Mouse (Mus musculus) midbrain, embryonic 13.5 days (tissue): ENCODE measurements around the gene Ltbp1. TPM values are rescaled to one million over a fixed set of nuclear protein-coding genes. Genes with fewer than 3 reads are reported as not detected.

Experiments used
- ATAC-seq: fragments of 200-750 bp; cut with Nextera tagmentation; 2 replicates; pipeline ENCODE4 v1.8.0; 2017; ENCODE audit warnings: mild to moderate bottlenecking, moderate TSS enrichment, moderate library complexity
- H3K27ac ChIP-seq: fragments of 300-500 bp; sonication (generic); 2 replicates; pipeline ENCODE4 v1.5.1; 2015; ENCODE audit warnings: inconsistent platforms, mild to moderate bottlenecking, moderate library complexity
- H3K27me3 ChIP-seq: fragments of 300-500 bp; sonication (generic); 2 replicates; pipeline ENCODE4 v1.6.1; 2015; ENCODE audit warnings: mild to moderate bottlenecking, inconsistent platforms
- H3K36me3 ChIP-seq: fragments of 300-500 bp; sonication (generic); 2 replicates; pipeline ENCODE4 v1.6.1; 2015; ENCODE audit warnings: mild to moderate bottlenecking, inconsistent platforms
- H3K4me1 ChIP-seq: fragments of 300-500 bp; sonication (generic); replicated peaks from 2 replicates; pipeline ENCODE4 v1.6.1; 2015; ENCODE audit warnings: inconsistent platforms
- H3K4me2 ChIP-seq: fragments of 300-500 bp; sonication (generic); replicated peaks from 2 replicates; pipeline ENCODE4 v1.6.1; 2015; ENCODE audit warnings: moderate library complexity, mild to moderate bottlenecking, inconsistent platforms
- H3K4me3 ChIP-seq: fragments of 300-500 bp; sonication (generic); replicated peaks from 2 replicates; pipeline ENCODE4 v1.5.1; 2015; ENCODE audit warnings: mild to moderate bottlenecking, inconsistent platforms
- H3K9ac ChIP-seq: fragments of 300-500 bp; sonication (generic); replicated peaks from 2 replicates; pipeline ENCODE4 v1.6.1; 2015; ENCODE audit warnings: mild to moderate bottlenecking, inconsistent platforms
- H3K9me3 ChIP-seq: fragments of 300-500 bp; sonication (generic); 2 replicates; pipeline ENCODE4 v1.6.1; 2016; ENCODE audit warnings: mild to moderate bottlenecking, inconsistent platforms
- WGBS: fragments of 180-500 bp; shearing (Covaris S2); methylation state at CpG from one replicate; pipeline ENCODE4 v1.1.7; 2015; 5-methylcytosine and 5-hydroxymethylcytosine counted together
- polyA plus RNA-seq: library from polyadenylated mRNA; unstranded; fragments of >200 nt; fragmentation: Nextera tagmentation; extraction: Ambion mirVana; gene quantifications from 2 replicates; pipeline ENCODE4 v1.2.1, GENCODE M21; 2015

Gene Ltbp1
- polyA plus RNA-seq, 1 experiment from 2014 or later, result 2.7 TPM

DNA sequence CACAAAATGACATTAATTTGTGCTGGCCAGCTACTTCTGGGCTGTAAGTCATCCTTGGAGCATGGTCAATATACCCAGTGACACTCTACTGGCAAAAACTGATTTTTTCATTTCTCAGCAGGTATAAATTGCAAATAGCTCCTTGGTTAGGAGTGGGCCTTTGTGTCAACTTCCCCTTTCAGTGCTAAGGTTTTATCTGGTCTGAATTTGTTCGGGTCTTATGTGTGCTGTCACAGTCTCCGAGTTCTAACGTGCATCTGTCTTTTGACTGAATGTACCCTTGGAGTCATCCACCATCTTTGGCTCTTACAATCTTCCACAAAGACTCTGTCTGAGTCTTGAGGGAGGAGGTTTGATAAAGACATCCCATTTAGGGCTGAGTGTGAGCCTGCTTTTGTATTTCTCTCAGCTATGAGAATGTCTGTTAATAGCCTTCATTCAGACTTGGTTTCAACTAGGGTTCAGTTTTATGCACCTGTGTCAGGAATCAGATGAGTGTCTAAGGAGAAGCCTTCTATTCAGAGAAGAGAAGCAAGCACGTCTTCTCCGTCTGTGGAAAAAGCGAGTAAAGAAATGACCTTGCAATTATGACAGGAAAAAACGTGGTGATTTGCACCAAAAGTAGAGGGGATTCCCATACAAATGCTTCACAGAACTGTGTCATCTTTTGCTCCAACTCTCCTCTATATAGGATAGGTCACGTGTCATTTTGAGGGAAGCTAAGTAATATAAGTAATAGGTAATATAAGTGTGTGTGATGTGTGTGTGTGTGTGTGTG, 181.6 kb downstream of the Ltbp1 start:
- Histone ChIP-seq H3K9ac (no peak overlapping the region), H3K9me3 (no peaks in the 10 kb centered on the region), H3K4me1 (no peaks in the 10 kb centered on the region), H3K27ac (no peak overlapping the region), H3K4me2 (no peak overlapping the region), H3K36me3 (no peaks in the 10 kb centered on the region), H3K4me3 (no peak overlapping the region), H3K27me3 (no peaks in the 10 kb centered on the region)
- 88% methylated on average over 8 of the region's 8 CpGs for whole genome bisulfite sequencing
- no peak for ATAC-seq

DNA sequence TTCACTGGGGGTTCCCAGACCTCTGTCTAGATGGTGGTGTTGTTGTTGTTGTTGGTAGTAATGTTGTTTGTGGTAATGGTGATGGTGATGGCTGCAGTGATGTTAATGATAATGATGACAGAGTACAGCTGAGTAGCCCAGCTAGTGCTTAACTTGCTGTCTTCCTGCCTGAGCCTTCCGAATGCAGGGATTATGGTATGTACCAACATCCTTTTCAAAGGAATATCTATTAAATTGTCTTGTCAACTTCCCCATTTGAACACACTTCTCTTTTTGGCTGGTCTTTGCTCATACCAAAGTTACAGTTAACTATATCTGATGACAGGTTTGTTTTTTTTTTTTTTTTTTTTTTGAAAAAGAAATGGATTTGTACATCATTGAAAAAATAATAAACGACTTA, 191.6 kb downstream of the Ltbp1 start:
- Histone ChIP-seq H3K4me1 (no peaks in the 10 kb centered on the region), H3K9ac (no peak overlapping the region), H3K36me3 (no peaks in the 10 kb centered on the region), H3K4me2 (no peak overlapping the region), H3K27ac (no peak overlapping the region), H3K27me3 (no peaks in the 10 kb centered on the region), H3K9me3 (no peaks in the 10 kb centered on the region), H3K4me3 (no peak overlapping the region)
- 83% methylated on average over 2 of the region's 2 CpGs for WGBS
- no peak for ATAC-seq

DNA sequence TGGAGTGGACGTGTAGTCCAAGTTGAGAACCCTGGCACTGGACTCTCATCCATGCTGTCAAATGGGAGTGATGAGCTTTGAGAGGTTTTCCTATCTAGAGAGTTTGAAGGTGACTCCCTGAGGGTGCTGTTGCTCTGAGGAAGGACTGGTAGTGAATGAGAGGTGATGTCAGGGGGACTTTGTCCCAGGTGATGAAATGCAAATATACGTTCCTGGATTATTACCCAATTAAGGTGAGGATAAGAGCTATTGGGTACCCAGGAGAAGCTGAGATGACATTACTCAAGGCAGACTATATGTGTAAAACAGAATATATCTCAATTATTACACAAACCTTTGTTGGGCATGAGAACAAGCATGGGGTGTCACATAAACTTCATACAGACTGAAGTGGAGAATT, 193.4 kb downstream of the Ltbp1 start:
- no peak for ATAC-seq
- H3K36me3 ChIP-seq, result no peaks in the 10 kb centered on the region
- no peaks in the 10 kb centered on the region for H3K4me1 ChIP-seq
- no peak overlapping the region for H3K4me3 ChIP-seq
- no peak overlapping the region for H3K27ac ChIP-seq
- H3K9me3 ChIP-seq, result no peaks in the 10 kb centered on the region
- no peaks in the 10 kb centered on the region for H3K27me3 ChIP-seq
- WGBS, result 90% methylated on average over 2 of the region's 2 CpGs
- no peak overlapping the region for H3K9ac ChIP-seq
- H3K4me2 ChIP-seq, result no peak overlapping the region

DNA sequence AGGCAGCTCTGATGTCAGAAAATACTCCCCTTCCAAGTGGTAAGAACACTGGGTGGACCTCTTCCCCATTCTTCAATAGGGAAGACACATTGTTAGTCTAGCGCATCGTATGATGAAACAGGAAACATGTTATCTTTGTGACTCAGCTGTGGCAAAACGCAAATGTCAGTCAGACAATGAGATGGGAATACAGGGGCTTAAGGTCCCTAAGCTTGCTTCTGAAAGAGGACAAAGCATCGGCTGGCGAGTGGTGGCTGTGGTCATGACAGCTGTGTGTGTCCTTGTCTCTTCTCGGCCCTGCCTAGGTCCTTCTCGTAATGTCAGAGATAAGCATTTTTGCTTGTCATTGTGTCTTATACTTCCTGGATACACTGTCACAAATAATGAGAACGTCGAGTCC, 194.3 kb downstream of the Ltbp1 start:
- Histone ChIP-seq H3K36me3 (no peaks in the 10 kb centered on the region), H3K4me1 (no peaks in the 10 kb centered on the region), H3K4me2 (no peak overlapping the region), H3K4me3 (no peak overlapping the region), H3K27me3 (no peaks in the 10 kb centered on the region), H3K27ac (no peak overlapping the region), H3K9ac (no peak overlapping the region), H3K9me3 (no peaks in the 10 kb centered on the region)
- no peak for ATAC-seq
- 63% methylated on average over 9 of the region's 9 CpGs for WGBS

DNA sequence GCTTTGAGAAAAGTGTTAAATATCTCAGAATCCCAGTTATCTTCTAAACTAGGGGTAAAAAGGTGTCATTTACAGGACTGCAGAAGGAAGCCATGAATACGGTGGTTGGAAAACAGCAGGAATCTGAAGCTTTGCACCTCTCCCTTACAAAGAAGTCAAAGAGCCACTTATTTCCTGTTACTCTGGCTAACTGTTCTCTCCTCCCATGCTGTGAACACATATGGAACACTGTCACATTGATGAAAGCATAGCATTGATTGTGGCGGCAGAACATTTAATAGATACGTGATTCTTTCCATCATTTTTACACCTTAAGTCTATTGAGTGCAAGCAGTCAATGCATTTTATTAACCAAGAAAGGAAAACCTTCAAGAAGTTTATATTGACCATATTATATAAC, 196.9 kb downstream of the Ltbp1 start:
- H3K27me3 ChIP-seq, result no peaks in the 10 kb centered on the region
- no peaks in the 10 kb centered on the region for H3K36me3 ChIP-seq
- no peak for ATAC-seq
- no peak overlapping the region for H3K4me3 ChIP-seq
- no peaks in the 10 kb centered on the region for H3K4me1 ChIP-seq
- H3K27ac ChIP-seq, result no peak overlapping the region
- no peaks in the 10 kb centered on the region for H3K9me3 ChIP-seq
- H3K4me2 ChIP-seq, result no peak overlapping the region
- no peak overlapping the region for H3K9ac ChIP-seq
- WGBS, result 76% methylated on average over 3 of the region's 3 CpGs

DNA sequence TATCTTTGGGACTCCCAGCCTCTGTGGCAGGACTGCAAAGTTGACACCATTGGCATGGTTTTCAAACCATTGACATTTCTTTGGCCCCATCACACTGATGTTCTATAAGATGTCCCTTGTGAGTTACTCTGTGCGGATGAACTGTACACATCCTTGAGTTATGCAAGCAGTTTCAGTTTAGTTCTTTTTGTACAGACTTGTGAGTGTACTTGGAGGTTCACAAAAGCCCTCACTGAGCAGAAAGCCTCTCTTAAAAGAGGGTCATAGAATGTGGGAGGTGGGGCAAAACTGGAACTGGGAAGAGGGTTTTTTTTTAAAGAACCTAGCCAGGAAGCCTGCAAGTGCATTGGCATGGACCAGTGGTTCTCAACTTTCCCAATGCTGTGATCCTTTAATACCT, 198.7 kb downstream of the Ltbp1 start:
- ATAC-seq, result no peak
- WGBS, result 91% methylated on average over 1 of the region's 1 CpGs
- no peaks in the 10 kb centered on the region for H3K27me3 ChIP-seq
- no peak overlapping the region for H3K4me3 ChIP-seq
- H3K27ac ChIP-seq, result no peak overlapping the region
- no peaks in the 10 kb centered on the region for H3K9me3 ChIP-seq
- H3K9ac ChIP-seq, result no peak overlapping the region
- no peak overlapping the region for H3K4me2 ChIP-seq
- no peaks in the 10 kb centered on the region for H3K4me1 ChIP-seq
- no peaks in the 10 kb centered on the region for H3K36me3 ChIP-seq

DNA sequence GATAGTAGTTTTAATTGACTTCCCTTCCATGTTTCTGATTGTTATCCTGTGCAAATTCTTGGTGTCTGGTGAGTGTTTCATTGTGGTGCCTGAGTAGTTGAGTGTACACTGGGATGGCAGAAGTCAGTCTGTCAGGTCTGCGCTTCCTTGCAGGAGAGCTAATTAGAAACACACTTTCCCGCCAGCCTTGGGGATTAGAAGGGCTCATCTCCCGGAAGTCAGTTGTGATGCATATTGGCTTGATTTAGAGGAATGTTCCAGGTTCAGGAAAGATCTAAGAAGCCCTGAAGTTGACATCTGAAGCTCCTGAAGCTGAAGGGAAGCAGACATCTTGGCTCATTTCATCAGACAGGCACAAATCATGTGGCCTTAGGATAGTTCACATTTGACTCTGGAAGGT, 200.9 kb downstream of the Ltbp1 start:
- no peak for ATAC-seq
- no peaks in the 10 kb centered on the region for H3K36me3 ChIP-seq
- WGBS, result 32% methylated on average over 3 of the region's 3 CpGs

DNA sequence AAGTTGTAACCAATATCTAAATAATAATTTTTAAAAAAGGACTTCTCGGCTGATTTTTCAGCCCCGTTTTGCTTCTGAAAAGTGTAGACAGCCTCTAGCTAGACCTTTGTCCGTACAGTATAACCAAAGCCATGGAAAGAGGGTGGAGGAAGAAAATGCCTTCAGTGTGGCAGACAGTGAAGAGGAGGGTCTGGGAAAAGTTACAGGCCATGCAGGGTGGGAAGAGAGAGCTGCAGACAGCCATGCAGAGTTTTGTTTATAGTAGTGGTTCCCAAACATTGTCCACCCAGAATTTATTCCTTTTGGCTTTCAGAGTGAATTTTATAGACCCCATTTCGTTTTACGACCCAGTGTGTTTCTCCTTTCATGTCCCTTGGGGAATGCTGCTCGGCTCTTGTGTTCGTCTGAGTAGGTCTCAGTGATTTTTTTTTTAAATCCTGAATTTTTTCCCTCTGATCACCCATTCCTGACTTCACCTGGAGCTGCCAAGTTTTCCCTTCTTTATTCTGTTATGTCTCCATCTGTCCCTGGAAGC, 202.9 kb downstream of the Ltbp1 start:
- no peak overlapping the region for H3K4me2 ChIP-seq
- no peak overlapping the region for H3K27ac ChIP-seq
- no peak overlapping the region for H3K4me3 ChIP-seq
- no peaks in the 10 kb centered on the region for H3K36me3 ChIP-seq
- no peaks in the 10 kb centered on the region for H3K27me3 ChIP-seq
- H3K9ac ChIP-seq, result no peak overlapping the region
- no peaks in the 10 kb centered on the region for H3K4me1 ChIP-seq
- ATAC-seq, result no peak
- H3K9me3 ChIP-seq, result no peaks in the 10 kb centered on the region
- 95% methylated on average over 7 of the region's 7 CpGs for WGBS

More for the DNA sequence above, 200.9 kb downstream of the Ltbp1 start:
- Histone ChIP-seq H3K27me3 (no peaks in the 10 kb centered on the region), H3K4me3 (no peak overlapping the region), H3K9me3 (no peaks in the 10 kb centered on the region), H3K27ac (no peak overlapping the region), H3K4me2 (no peak overlapping the region), H3K9ac (no peak overlapping the region), H3K4me1 (no peaks in the 10 kb centered on the region)

DNA sequence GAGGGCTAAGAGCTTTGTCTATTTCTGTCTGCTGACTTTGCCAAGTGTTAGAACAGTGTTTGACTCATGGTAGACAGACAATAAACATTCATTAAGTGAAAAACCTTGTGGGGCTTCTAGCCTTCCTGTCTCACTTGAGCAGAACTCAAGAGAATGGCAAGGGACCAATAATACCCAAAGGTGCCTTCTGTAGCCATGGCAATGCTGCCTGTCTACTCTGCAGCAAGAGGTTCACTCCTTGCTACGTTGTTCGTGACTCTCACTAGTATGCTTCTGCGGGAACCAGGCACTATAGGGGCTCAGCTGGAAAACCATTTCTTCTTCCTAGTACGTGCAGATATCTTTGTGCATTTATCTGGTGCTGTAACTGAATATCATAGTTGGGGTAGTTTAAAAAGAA, 205.2 kb downstream of the Ltbp1 start:
- H3K4me2 ChIP-seq, result no peak overlapping the region
- no peak overlapping the region for H3K9ac ChIP-seq
- H3K4me3 ChIP-seq, result no peak overlapping the region
- no peaks in the 10 kb centered on the region for H3K4me1 ChIP-seq
- no peaks in the 10 kb centered on the region for H3K27me3 ChIP-seq
- 91% methylated on average over 4 of the region's 4 CpGs for WGBS
- no peaks in the 10 kb centered on the region for H3K36me3 ChIP-seq
- H3K9me3 ChIP-seq, result no peaks in the 10 kb centered on the region
- H3K27ac ChIP-seq, result no peak overlapping the region
- no peak for ATAC-seq

DNA sequence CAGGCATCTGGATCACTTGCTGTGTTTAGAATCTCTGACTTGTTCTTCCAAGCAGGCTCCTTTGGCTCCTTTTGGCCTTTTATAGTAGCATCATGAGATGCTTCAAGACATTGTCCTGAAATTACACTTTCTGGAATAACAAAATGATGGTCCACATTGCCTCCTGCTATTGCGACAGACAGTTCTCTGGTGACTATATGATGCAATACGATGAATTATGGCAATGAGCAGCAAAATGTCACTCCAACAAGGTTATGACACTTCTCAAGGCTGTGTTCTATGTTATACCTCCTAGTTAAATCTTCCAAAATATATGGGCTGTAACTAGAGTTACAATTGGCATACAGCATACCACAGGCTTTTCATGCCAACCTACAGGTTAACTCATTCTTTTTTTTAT, 211.0 kb downstream of the Ltbp1 start:
- WGBS, result 97% methylated on average over 2 of the region's 2 CpGs
- Histone ChIP-seq H3K36me3 (no peaks in the 10 kb centered on the region), H3K9me3 (no peaks in the 10 kb centered on the region), H3K9ac (no peak overlapping the region), H3K4me2 (no peak overlapping the region), H3K4me3 (no peak overlapping the region), H3K27me3 (no peaks in the 10 kb centered on the region), H3K27ac (no peak overlapping the region), H3K4me1 (no peaks in the 10 kb centered on the region)
- ATAC-seq, result no peak

DNA sequence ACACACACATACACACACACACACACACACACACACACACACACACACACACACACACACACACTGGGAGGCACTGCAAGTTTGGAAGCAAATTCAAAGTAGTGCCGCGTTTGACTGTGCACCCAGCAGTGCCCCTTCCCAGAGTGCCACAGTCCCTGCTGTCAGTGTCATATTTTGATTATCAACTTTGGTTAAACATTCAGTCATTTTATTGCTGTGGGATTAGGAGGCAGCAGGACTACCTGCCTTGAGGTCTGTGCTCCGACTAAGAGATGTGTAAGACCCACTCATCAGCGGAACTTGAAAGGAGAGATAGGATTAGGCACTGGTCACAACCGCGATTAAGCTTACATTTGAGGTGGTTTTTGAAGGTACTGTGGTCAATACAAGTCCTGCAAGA, 213.3 kb downstream of the Ltbp1 start:
- Histone ChIP-seq H3K36me3 (no peaks in the 10 kb centered on the region), H3K4me1 (no peaks in the 10 kb centered on the region), H3K4me2 (no peak overlapping the region), H3K27me3 (no peaks in the 10 kb centered on the region), H3K4me3 (no peak overlapping the region), H3K9me3 (no peaks in the 10 kb centered on the region), H3K9ac (no peak overlapping the region), H3K27ac (no peak overlapping the region)
- 91% methylated on average over 6 of the region's 6 CpGs for WGBS
- ATAC-seq, result no peak

DNA sequence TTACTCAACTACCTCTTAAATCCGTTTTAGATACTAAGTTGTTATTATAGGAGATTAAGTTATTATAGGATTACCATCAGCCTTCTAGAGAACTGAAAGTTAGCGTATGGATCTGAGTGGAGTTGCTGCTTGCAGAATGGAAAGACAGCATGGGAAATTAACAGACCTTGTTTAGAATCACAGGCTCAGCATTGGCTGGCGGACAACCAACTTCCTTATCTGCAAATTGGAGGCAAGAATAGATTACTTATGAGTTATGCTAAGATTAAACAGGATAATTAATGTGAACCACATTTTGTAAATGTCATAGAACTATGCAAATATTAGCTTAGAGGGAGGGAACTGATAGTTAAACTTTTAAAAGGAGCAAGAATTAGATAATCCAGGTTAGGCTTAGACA, 223.0 kb downstream of the Ltbp1 start:
- H3K9ac ChIP-seq, result no peak overlapping the region
- no peak overlapping the region for H3K27ac ChIP-seq
- ATAC-seq, result no peak

DNA sequence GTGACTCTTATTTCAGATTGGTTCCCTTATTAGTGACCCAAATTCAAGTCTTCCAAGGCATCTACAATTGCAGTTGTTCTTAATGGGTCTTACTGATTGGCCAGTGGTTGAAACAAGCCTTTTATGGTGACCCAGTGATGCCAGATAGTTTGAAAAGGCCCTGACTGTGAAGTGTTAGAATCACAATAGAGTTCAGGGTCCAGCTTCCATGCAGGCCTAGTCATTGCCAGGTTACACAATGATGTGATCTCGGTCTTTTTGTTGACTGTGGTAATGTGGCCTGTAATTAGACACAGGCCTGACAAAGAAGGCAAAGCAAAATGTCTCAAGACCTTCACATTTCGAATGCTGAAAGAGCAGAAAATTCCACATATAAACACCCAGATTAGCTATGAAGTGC, 227.8 kb downstream of the Ltbp1 start:
- H3K27me3 ChIP-seq, result no peaks in the 10 kb centered on the region
- no peaks in the 10 kb centered on the region for H3K36me3 ChIP-seq
- H3K27ac ChIP-seq, result no peak overlapping the region
- no peak overlapping the region for H3K4me3 ChIP-seq
- no peak overlapping the region for H3K4me2 ChIP-seq
- 28% methylated on average over 2 of the region's 2 CpGs for WGBS
- H3K9me3 ChIP-seq, result no peaks in the 10 kb centered on the region
- no peak for ATAC-seq
- no peak overlapping the region for H3K9ac ChIP-seq
- no peaks in the 10 kb centered on the region for H3K4me1 ChIP-seq

More for the DNA sequence above, 223.0 kb downstream of the Ltbp1 start:
- Histone ChIP-seq H3K4me1 (no peaks in the 10 kb centered on the region), H3K27me3 (no peaks in the 10 kb centered on the region), H3K4me2 (no peak overlapping the region), H3K36me3 (no peaks in the 10 kb centered on the region), H3K4me3 (no peak overlapping the region), H3K9me3 (no peaks in the 10 kb centered on the region)
- WGBS, result 85% methylated on average over 3 of the region's 3 CpGs
